Mouse (Mus musculus): Measurements from ENCODE around the gene Cfdp1. TPM values are rescaled to one million over a fixed set of nuclear protein-coding genes. Genes with fewer than 3 reads are reported as not detected.

Cfdp1 gene
- total RNA-seq, 2 experiments from 2014 or later, result 69.5 to 76.7 TPM

- DNase-seq, result no peak
Observed at GRCm38 (mm10) chr8:111740994-111741393, 113.1 kb downstream of the Cfdp1 start.

GRCm38 (mm10) chr8:111740301-111740711 lies 113.8 kb downstream of the Cfdp1 start:
- peak in 1 of 2 experiments; percentile 57 for DNase-seq

- no peak for DNase-seq
Observed at GRCm38 (mm10) chr8:111739604-111740003, 114.5 kb downstream of the Cfdp1 start.

- DNase-seq, result no peak
Observed at GRCm38 (mm10) chr8:111738867-111739266, 115.2 kb downstream of the Cfdp1 start.

- no peak for DNase-seq
Observed at GRCm38 (mm10) chr8:111736321-111736720, 117.8 kb downstream of the Cfdp1 start.

GRCm38 (mm10) chr8:111735791-111736190 lies 118.3 kb downstream of the Cfdp1 start:
- no peak for DNase-seq

GRCm38 (mm10) chr8:111735335-111735761 lies 118.7 kb downstream of the Cfdp1 start:
- DNase-seq, result peak in 1 of 2 experiments; percentile 57

- no peak for DNase-seq
Observed at GRCm38 (mm10) chr8:111734244-111734960, 119.7 kb downstream of the Cfdp1 start.

GRCm38 (mm10) chr8:111733581-111734243 lies 120.4 kb downstream of the Cfdp1 start:
- no peak for DNase-seq

GRCm38 (mm10) chr8:111732406-111733085 lies 121.5 kb downstream of the Cfdp1 start:
- DNase-seq, result no peak

- DNase-seq, result peak; percentile 99 to 100
Observed at GRCm38 (mm10) chr8:111732004-111732403, 122.1 kb downstream of the Cfdp1 start.

- DNase-seq, result peak in 1 of 2 experiments; percentile 2
Observed at GRCm38 (mm10) chr8:111731231-111731977, 122.7 kb downstream of the Cfdp1 start.

GRCm38 (mm10) chr8:111729233-111730170 lies 124.6 kb downstream of the Cfdp1 start:
- peak; percentile 72 to 75 for DNase-seq

- DNase-seq, result peak in 1 of 2 experiments; percentile 0
Observed at GRCm38 (mm10) chr8:111728481-111728880, 125.6 kb downstream of the Cfdp1 start.

GRCm38 (mm10) chr8:111727553-111727952 lies 126.5 kb downstream of the Cfdp1 start:
- peak in 1 of 2 experiments; percentile 1 for DNase-seq

- DNase-seq, result peak; percentile 88 to 89
Observed at GRCm38 (mm10) chr8:111726102-111726900, 127.8 kb downstream of the Cfdp1 start.

GRCm38 (mm10) chr8:111725341-111725740 lies 128.8 kb downstream of the Cfdp1 start:
- no peak for DNase-seq

GRCm38 (mm10) chr8:111720115-111720544 lies 134.0 kb downstream of the Cfdp1 start:
- no peak for DNase-seq

GRCm38 (mm10) chr8:111718937-111719336 lies 135.2 kb downstream of the Cfdp1 start:
- DNase-seq, result no peak

Measured in adrenal gland, postnatal 36 days (tissue).